Mouse (Mus musculus) myocyte (in vitro differentiated cells): ENCODE measurements around the gene Pdzd8. TPM values are rescaled to one million over a fixed set of nuclear protein-coding genes. Genes with fewer than 3 reads are reported as not detected.

Experiments
- H3K27me3 ChIP-seq: one replicate; pipeline ENCODE4 v1.6.1; 2011; ENCODE audit not compliant: control insufficient read depth, insufficient read depth, insufficient read length
- H3K36me3 ChIP-seq: one replicate; pipeline ENCODE4 v1.6.1; 2011; ENCODE audit not compliant: control insufficient read depth, insufficient read depth
- H3K4me2 ChIP-seq: one replicate; pipeline ENCODE4 v1.6.1; 2011; ENCODE audit warnings: low read depth, control low read depth
- H3K4me3 ChIP-seq: one replicate; pipeline ENCODE4 v1.5.1; 2011; ENCODE audit warnings: mild to moderate bottlenecking, control low read depth, moderate library complexity
- H3K79me2 ChIP-seq: one replicate; pipeline ENCODE4 v1.6.1; 2011; ENCODE audit not compliant: control insufficient read depth, insufficient read depth
- H3ac ChIP-seq: one replicate; pipeline ENCODE4 v1.6.1; 2011; ENCODE audit not compliant: control insufficient read depth, insufficient read length
- CEBPB ChIP-seq: IDR thresholded peaks from 2 replicates; pipeline ENCODE4 v1.6.1; 2011; ENCODE audit warnings: mild to moderate bottlenecking, moderate library complexity; ENCODE audit not compliant: poor library complexity, insufficient read depth, severe bottlenecking
- E2F4 ChIP-seq: IDR thresholded peaks from one replicate; pipeline ENCODE4 v1.6.1; 2011; ENCODE audit warnings: mild to moderate bottlenecking, control low read depth, moderate library complexity; ENCODE audit not compliant: insufficient read depth
- MAX ChIP-seq: IDR thresholded peaks from one replicate; pipeline ENCODE4 v1.6.1; 2011; ENCODE audit warnings: low read depth, mild to moderate bottlenecking, control low read depth
- MYOD1 ChIP-seq, 3 experiments: IDR thresholded peaks; one replicate each; pipeline ENCODE4 v1.6.1; 2011; ENCODE audit warnings: control low read depth in 2 of 3, low read depth in 2 of 3, mild to moderate bottlenecking in 2 of 3, moderate library complexity in 1 of 3; ENCODE audit not compliant: insufficient read length in 2 of 3, control insufficient read depth in 1 of 3
- MYOG ChIP-seq, 3 experiments: IDR thresholded peaks; one replicate each; pipeline ENCODE4 v1.6.1; 2011; ENCODE audit warnings: control low read depth in 2 of 3, low read depth in 2 of 3, mild to moderate bottlenecking in 2 of 3; ENCODE audit not compliant: insufficient read length in 2 of 3, control insufficient read depth in 1 of 3, insufficient read depth in 1 of 3
- POLR2A ChIP-seq: IDR thresholded peaks from one replicate; pipeline ENCODE4 v1.6.1; 2011; ENCODE audit warnings: low read depth, mild to moderate bottlenecking, control low read depth, moderate library complexity; ENCODE audit not compliant: insufficient read length
- POLR2AphosphoS2 ChIP-seq: IDR thresholded peaks from one replicate; pipeline ENCODE4 v1.6.1; 2011; ENCODE audit warnings: low read depth, control low read depth; ENCODE audit not compliant: insufficient read length
- REST ChIP-seq: IDR thresholded peaks from one replicate; pipeline ENCODE4 v1.6.1; 2011; ENCODE audit warnings: mild to moderate bottlenecking, control low read depth, moderate library complexity; ENCODE audit not compliant: insufficient read depth, insufficient read length
- SRF ChIP-seq: IDR thresholded peaks from one replicate; pipeline ENCODE4 v1.6.1; 2011; ENCODE audit warnings: low read depth; ENCODE audit not compliant: control insufficient read depth, insufficient read length
- TCF12 ChIP-seq: IDR thresholded peaks from one replicate; pipeline ENCODE4 v1.6.1; 2011; ENCODE audit warnings: mild to moderate bottlenecking, control low read depth; ENCODE audit not compliant: poor library complexity, insufficient read depth, severe bottlenecking
- TCF3 ChIP-seq: IDR thresholded peaks from one replicate; pipeline ENCODE4 v1.6.1; 2011; ENCODE audit warnings: low read depth, control low read depth; ENCODE audit not compliant: insufficient read length
- USF1 ChIP-seq: IDR thresholded peaks from one replicate; pipeline ENCODE4 v1.6.1; 2011; ENCODE audit warnings: low read depth, mild to moderate bottlenecking, control low read depth, moderate library complexity
- polyA plus RNA-seq: library from polyadenylated mRNA; unstranded; fragments of >200 nt; fragmentation: generic; extraction: Trizol; gene quantifications from one replicate; pipeline ENCODE4 v1.2.1, GENCODE M21; 2012; ENCODE audit warnings: missing spikeins

Pdzd8 gene
- polyA plus RNA-seq, 1 experiment: 12.2 TPM

DNA sequence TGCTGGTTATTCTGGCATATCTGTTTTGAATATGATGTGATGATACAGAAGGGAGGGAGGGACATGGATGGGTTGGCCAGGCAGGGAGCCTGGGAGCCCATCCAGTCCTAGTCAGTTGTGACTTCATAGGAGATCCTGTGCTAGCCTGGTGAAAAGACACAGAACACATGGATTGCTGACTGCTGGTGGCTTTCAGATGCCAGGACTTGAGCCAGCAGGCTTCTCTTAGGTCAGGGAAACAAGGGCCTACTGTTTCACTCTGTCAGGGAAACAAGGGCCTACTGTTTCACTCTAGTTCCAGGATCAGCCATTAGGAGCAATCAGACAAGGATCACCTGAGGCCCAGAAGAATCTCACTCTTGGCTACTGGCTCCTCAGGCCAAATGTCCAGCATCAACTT, 64.7 kb downstream of the Pdzd8 start:
- no peaks in the 10 kb centered on the region for H3K36me3 ChIP-seq
- no peak overlapping the region for H3K4me3 ChIP-seq
- no peaks in the 10 kb centered on the region for H3K79me2 ChIP-seq
- H3ac ChIP-seq: no peak overlapping the region
- no peak for TF ChIP-seq MYOD1 (IDR thresholded peaks at IDR 0.05; ENCODE audit: control insufficient read depth in 1 of 3, insufficient read length in 2 of 3, low read depth in 2 of 3)
- no peak for TF ChIP-seq MYOG (IDR thresholded peaks at IDR 0.05; ENCODE audit: control insufficient read depth in 1 of 3, insufficient read depth in 1 of 3, insufficient read length in 2 of 3, low read depth in 2 of 3)
- TF ChIP-seq TCF12: no peak
- TF ChIP-seq E2F4: no peak
- TF ChIP-seq TCF3: no peak
- no peak for TF ChIP-seq REST
- TF ChIP-seq MAX: no peak
- TF ChIP-seq SRF: no peak
- no peak for TF ChIP-seq POLR2AphosphoS2
- no peak for TF ChIP-seq CEBPB
- TF ChIP-seq POLR2A: no peak
- no peak for TF ChIP-seq USF1
- no peak overlapping the region for H3K4me2 ChIP-seq
- no peaks in the 10 kb centered on the region for H3K27me3 ChIP-seq

DNA sequence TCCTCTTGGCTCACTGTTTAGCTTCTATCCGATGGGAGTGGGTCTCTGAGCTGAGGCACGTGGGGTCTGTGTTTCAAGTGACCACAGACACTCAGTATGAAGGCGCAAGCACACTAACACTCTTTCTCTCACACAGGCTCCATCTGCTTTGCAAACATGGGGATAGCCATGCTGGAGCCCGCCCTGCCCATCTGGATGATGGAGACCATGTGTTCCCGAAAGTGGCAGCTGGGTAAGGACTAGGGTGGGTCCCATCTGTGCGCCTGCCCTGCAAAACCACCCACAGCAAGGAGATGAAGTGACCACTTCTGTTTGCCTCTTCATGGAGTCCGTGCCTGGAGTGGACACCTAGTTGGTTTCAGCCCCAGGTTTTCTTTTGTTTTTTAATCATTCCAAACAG, 69.2 kb downstream of the Pdzd8 start:
- Histone ChIP-seq H3K4me3 (no peak overlapping the region), H3ac (no peak overlapping the region), H3K79me2 (no peaks in the 10 kb centered on the region), H3K27me3 (no peaks in the 10 kb centered on the region), H3K4me2 (no peak overlapping the region), H3K36me3 (no peaks in the 10 kb centered on the region)
- TF ChIP-seq MYOD1 (IDR thresholded peaks at IDR 0.05; ENCODE audit: control insufficient read depth in 1 of 3, insufficient read length in 2 of 3, low read depth in 2 of 3): no peak
- TF ChIP-seq TCF12: no peak
- no peak for TF ChIP-seq POLR2AphosphoS2
- no peak for TF ChIP-seq TCF3
- TF ChIP-seq E2F4: no peak
- no peak for TF ChIP-seq MYOG (IDR thresholded peaks at IDR 0.05; ENCODE audit: control insufficient read depth in 1 of 3, insufficient read depth in 1 of 3, insufficient read length in 2 of 3, low read depth in 2 of 3)
- no peak for TF ChIP-seq USF1
- TF ChIP-seq REST: no peak
- no peak for TF ChIP-seq MAX
- TF ChIP-seq SRF: no peak

DNA sequence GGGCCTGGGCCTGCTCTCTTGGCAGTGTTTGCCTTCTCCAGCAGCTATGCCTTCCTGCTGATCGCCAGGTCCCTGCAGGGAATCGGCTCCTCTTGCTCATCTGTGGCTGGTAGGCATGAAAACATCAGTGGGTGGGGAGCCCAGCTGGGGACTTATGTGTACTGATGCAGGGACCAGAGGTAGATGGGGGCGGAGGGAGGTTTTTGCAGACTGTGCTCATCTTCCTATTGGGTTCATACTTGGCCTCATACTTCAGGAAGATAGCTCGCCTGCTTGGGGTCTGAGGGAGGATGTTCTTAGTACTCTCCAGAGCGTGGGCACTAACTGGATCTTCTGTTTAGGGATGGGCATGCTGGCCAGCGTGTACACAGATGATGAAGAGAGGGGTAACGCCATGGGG, 72.4 kb downstream of the Pdzd8 start:
- Histone ChIP-seq H3K79me2 (no peaks in the 10 kb centered on the region), H3K4me2 (no peak overlapping the region), H3K27me3 (no peaks in the 10 kb centered on the region), H3ac (no peak overlapping the region), H3K36me3 (no peaks in the 10 kb centered on the region), H3K4me3 (no peak overlapping the region)
- TF ChIP-seq MAX (no peak), MYOD1 (IDR thresholded peaks at IDR 0.05; ENCODE audit: control insufficient read depth in 1 of 3, insufficient read length in 2 of 3, low read depth in 2 of 3) (no peak), USF1 (no peak), TCF12 (no peak), POLR2AphosphoS2 (no peak), CEBPB (no peak), TCF3 (no peak), REST (no peak), E2F4 (no peak), POLR2A (no peak), SRF (no peak), MYOG (IDR thresholded peaks at IDR 0.05; ENCODE audit: control insufficient read depth in 1 of 3, insufficient read depth in 1 of 3, insufficient read length in 2 of 3, low read depth in 2 of 3) (no peak)

DNA sequence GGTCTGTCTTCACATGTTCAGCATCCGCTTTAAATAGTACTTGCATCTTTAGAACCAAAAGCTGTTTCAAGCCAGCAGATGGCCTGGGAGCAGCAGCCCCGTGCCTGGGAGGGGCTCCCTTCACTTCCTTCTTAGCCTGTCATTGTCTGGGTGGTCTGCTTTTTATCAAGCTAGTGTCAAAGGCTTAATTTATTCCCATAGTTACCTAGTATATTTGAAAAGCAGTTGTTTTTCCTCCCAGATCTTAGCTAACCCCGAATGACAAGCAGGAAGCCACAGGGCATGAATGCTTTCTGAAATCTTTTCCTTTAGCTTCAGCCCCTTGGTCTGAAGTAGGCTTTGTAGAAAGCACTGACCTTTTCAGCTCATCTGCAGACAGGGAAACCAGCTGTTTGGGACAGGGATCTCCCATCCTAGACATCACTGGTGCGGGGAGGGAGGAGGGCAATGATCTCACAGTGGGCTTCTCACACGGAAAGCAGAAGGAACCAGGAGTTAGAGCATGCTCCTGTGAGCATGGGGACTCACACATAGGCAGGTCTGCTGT, 78.1 kb downstream of the Pdzd8 start:
- no peak overlapping the region for H3ac ChIP-seq
- H3K27me3 ChIP-seq: no peaks in the 10 kb centered on the region
- no peak overlapping the region for H3K4me2 ChIP-seq
- no peak for TF ChIP-seq POLR2A
- TF ChIP-seq MYOD1 (IDR thresholded peaks at IDR 0.05; ENCODE audit: control insufficient read depth in 1 of 3, insufficient read length in 2 of 3, low read depth in 2 of 3): no peak
- no peak for TF ChIP-seq E2F4
- no peak for TF ChIP-seq TCF12
- no peak for TF ChIP-seq TCF3
- TF ChIP-seq REST: no peak
- no peak for TF ChIP-seq MYOG (IDR thresholded peaks at IDR 0.05; ENCODE audit: control insufficient read depth in 1 of 3, insufficient read depth in 1 of 3, insufficient read length in 2 of 3, low read depth in 2 of 3)
- TF ChIP-seq USF1: no peak
- no peak for TF ChIP-seq SRF
- TF ChIP-seq MAX: no peak
- TF ChIP-seq POLR2AphosphoS2: no peak
- no peak for TF ChIP-seq CEBPB
- H3K4me3 ChIP-seq: no peak overlapping the region
- H3K36me3 ChIP-seq: no peaks in the 10 kb centered on the region
- H3K79me2 ChIP-seq: no peaks in the 10 kb centered on the region
